Mouse (Mus musculus) lung, embryonic 15.5 days (tissue): ENCODE data around the gene Cep41. TPM values are rescaled to one million over a fixed set of nuclear protein-coding genes. Genes with fewer than 3 reads are reported as not detected.

Source experiments
- ATAC-seq: fragments of 200-750 bp; cut with Nextera tagmentation; 2 replicates; pipeline ENCODE4 v1.8.0; 2017; ENCODE audit warnings: moderate number of reproducible peaks, borderline replicate concordance; ENCODE audit not compliant: low FRiP score, low TSS enrichment; ENCODE audit errors: extremely low read depth
- H3K27ac ChIP-seq: fragments of 300-500 bp; sonication (generic); 2 replicates; pipeline ENCODE4 v1.5.1; 2015; ENCODE audit warnings: moderate library complexity, mild to moderate bottlenecking, inconsistent platforms
- H3K27me3 ChIP-seq: fragments of 300-500 bp; sonication (generic); 2 replicates; pipeline ENCODE4 v1.6.1; 2015; ENCODE audit warnings: inconsistent platforms
- H3K36me3 ChIP-seq: fragments of 300-500 bp; sonication (generic); 2 replicates; pipeline ENCODE4 v1.6.1; 2015; ENCODE audit warnings: inconsistent platforms
- H3K4me1 ChIP-seq: fragments of 300-500 bp; sonication (generic); 2 replicates; pipeline ENCODE4 v1.6.1; 2015; ENCODE audit warnings: inconsistent platforms
- H3K4me2 ChIP-seq: fragments of 300-500 bp; sonication (generic); 2 replicates; pipeline ENCODE4 v1.6.1; 2015; ENCODE audit warnings: inconsistent platforms, mild to moderate bottlenecking, moderate library complexity
- H3K4me3 ChIP-seq: fragments of 300-500 bp; sonication (generic); 2 replicates; pipeline ENCODE4 v1.5.1; 2015; ENCODE audit warnings: mild to moderate bottlenecking, inconsistent platforms
- H3K9ac ChIP-seq: fragments of 300-500 bp; sonication (generic); 2 replicates; pipeline ENCODE4 v1.6.1; 2015; ENCODE audit warnings: inconsistent platforms
- H3K9me3 ChIP-seq: fragments of 300-500 bp; sonication (generic); 2 replicates; pipeline ENCODE4 v1.6.1; 2016; ENCODE audit warnings: inconsistent platforms
- WGBS: fragments of 180-500 bp; shearing (Covaris S2); methylation state at CpG from one replicate; pipeline ENCODE4 v1.1.7; 2015; 5-methylcytosine and 5-hydroxymethylcytosine counted together
- polyA plus RNA-seq: library from polyadenylated mRNA; unstranded; fragments of >200 nt; fragmentation: Nextera tagmentation; extraction: Ambion mirVana; gene quantifications from 2 replicates; pipeline ENCODE4 v1.2.1, GENCODE M21; 2015

Cep41 gene
- polyA plus RNA-seq, 1 experiment from 2014 or later: 12.1 TPM

- no peaks in the 10 kb centered on the region for H3K9me3 ChIP-seq
- ATAC-seq: peak; percentile 23; the same call in 1 of the 2 replicates
- H3K4me2 ChIP-seq: peak overlapping the region; percentile 43
- H3K4me3 ChIP-seq: no peak overlapping the region
- no peaks in the 10 kb centered on the region for H3K27me3 ChIP-seq
- peak overlapping the region; percentile 25; the same call in 1 of the 2 replicates for H3K9ac ChIP-seq
- no peaks in the 10 kb centered on the region for H3K36me3 ChIP-seq
- 0 out of 2 replicates have a peak overlapping the region, but pooled peaks have one; percentile 8 for H3K27ac ChIP-seq
- WGBS: 25% methylated on average over 18 of the region's 18 CpGs
- H3K4me1 ChIP-seq: peaks cover 46% of the 10 kb centered on the region
These were observed 75.5 kb downstream of the Cep41 start for GRCm38 (mm10) chr6:30617959-30618590.

DNA sequence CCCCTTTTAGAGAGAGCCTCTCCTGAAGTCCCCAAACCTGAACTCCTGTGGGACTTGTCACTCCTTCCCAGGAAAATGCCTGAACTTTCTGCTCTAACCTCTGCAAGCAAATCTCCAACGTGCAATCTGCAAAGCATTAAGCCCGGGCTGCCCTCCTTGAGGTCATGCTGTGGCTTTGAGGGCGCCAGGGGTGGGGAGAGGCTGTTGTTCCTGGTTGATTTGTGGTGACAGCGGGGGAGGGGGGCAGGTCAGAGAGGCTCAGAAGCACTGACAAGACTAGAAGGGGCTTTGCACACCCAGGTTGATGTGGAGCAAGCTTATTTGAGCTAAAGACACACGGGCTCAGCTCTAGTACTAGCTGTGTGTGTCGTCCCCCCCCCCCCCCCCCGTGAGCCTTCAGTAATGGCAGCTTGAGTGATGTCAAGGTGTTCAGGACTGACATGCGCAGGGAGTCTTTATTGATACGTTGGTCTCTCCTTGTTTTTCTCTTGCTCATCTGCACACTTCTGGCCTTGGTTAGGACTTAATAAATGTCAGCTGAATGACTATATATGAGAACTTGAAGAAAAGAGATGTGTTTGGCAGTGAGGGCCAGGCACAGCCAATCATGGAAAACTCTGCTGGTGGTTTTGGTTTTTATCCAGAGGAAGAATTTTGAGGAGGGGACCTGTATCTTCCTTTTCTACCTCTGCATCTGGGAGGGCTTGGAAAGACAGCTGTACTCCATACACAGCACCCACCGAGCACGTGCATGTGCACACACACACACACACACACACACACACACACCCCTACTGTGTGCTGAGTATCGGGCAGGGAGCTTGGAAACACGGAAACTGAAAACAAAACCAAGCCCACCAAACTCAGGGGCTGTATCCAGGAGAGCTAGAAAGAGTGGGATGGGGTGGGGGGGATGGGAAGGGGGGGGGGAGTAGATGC is 76.3 kb downstream of the Cep41 start:
- 16% methylated on average over 13 of the region's 13 CpGs for WGBS
- no peaks in the 10 kb centered on the region for H3K27me3 ChIP-seq
- 0 out of 2 replicates have a peak overlapping the region, but pooled peaks have one; percentile 11 for H3K27ac ChIP-seq
- H3K36me3 ChIP-seq: no peaks in the 10 kb centered on the region
- H3K4me1 ChIP-seq: peaks cover 44% of the 10 kb centered on the region
- peak overlapping the region; percentile 43 for H3K4me2 ChIP-seq
- H3K9me3 ChIP-seq: no peaks in the 10 kb centered on the region
- no peak overlapping the region for H3K9ac ChIP-seq
- no peak overlapping the region for H3K4me3 ChIP-seq
- ATAC-seq: 0 out of 2 replicates have a peak, but pooled peaks have one; percentile 10

- Histone ChIP-seq H3K4me1 (peaks cover 41% of the 10 kb centered on the region), H3K27ac (no peak overlapping the region), H3K9me3 (no peaks in the 10 kb centered on the region), H3K4me2 (no peak overlapping the region), H3K36me3 (no peaks in the 10 kb centered on the region), H3K9ac (no peak overlapping the region), H3K27me3 (no peaks in the 10 kb centered on the region), H3K4me3 (no peak overlapping the region)
- no peak for ATAC-seq
- WGBS: 19% methylated on average over 8 of the region's 8 CpGs
These were observed 77.0 kb downstream of the Cep41 start for GRCm38 (mm10) chr6:30616491-30616941.

- Histone ChIP-seq H3K9me3 (no peaks in the 10 kb centered on the region), H3K4me2 (no peak overlapping the region), H3K27ac (no peak overlapping the region), H3K4me3 (no peak overlapping the region), H3K9ac (no peak overlapping the region), H3K4me1 (peaks cover 34% of the 10 kb centered on the region), H3K27me3 (no peaks in the 10 kb centered on the region), H3K36me3 (no peaks in the 10 kb centered on the region)
- 38% methylated on average over 4 of the region's 4 CpGs for WGBS
- no peak for ATAC-seq
These were observed 77.8 kb downstream of the Cep41 start for GRCm38 (mm10) chr6:30615741-30616140.

GRCm38 (mm10) chr6:30614251-30614650 is 79.3 kb downstream of the Cep41 start:
- Histone ChIP-seq H3K4me1 (peaks cover 27% of the 10 kb centered on the region), H3K4me2 (no peak overlapping the region), H3K4me3 (no peak overlapping the region), H3K9me3 (no peaks in the 10 kb centered on the region), H3K36me3 (no peaks in the 10 kb centered on the region), H3K27ac (no peak overlapping the region), H3K27me3 (no peaks in the 10 kb centered on the region), H3K9ac (no peak overlapping the region)
- no peak for ATAC-seq
- WGBS: 82% methylated on average over 6 of the region's 6 CpGs

- H3K4me1 ChIP-seq: peaks cover 2% of the 10 kb centered on the region
- no peak overlapping the region for H3K4me2 ChIP-seq
- no peaks in the 10 kb centered on the region for H3K9me3 ChIP-seq
- no peak overlapping the region for H3K27ac ChIP-seq
- no peak overlapping the region for H3K4me3 ChIP-seq
- no peaks in the 10 kb centered on the region for H3K36me3 ChIP-seq
- H3K27me3 ChIP-seq: no peaks in the 10 kb centered on the region
- 80% methylated on average over 5 of the region's 5 CpGs for WGBS
- no peak for ATAC-seq
- no peak overlapping the region for H3K9ac ChIP-seq
These were observed 82.3 kb downstream of the Cep41 start for GRCm38 (mm10) chr6:30611212-30611611.

GRCm38 (mm10) chr6:30610710-30611109 is 82.8 kb downstream of the Cep41 start, which contains the start of gene Cpa5:
Gene Cpa5 (plus strand): TSS chr6:30611010.
- H3K36me3 ChIP-seq: no peaks in the 10 kb centered on the region
- 96% methylated on average over 7 of the region's 7 CpGs for WGBS
- H3K9ac ChIP-seq: no peak within 1 kb of the TSS
- no peak within 1 kb of the TSS for H3K4me2 ChIP-seq
- ATAC-seq: no peak
- no peaks in the 10 kb centered on the region for H3K4me1 ChIP-seq
- no peak within 1 kb of the TSS for H3K4me3 ChIP-seq
- no peaks in the 10 kb centered on the region for H3K9me3 ChIP-seq
- no peak within 1 kb of the TSS for H3K27ac ChIP-seq
- H3K27me3 ChIP-seq: no peaks in the 10 kb centered on the region

GRCm38 (mm10) chr6:30605672-30606071 is 87.9 kb downstream of the Cep41 start:
- WGBS: 75% methylated on average over 5 of the region's 5 CpGs
- H3K9ac ChIP-seq: no peak overlapping the region
- H3K4me3 ChIP-seq: no peak overlapping the region
- no peaks in the 10 kb centered on the region for H3K4me1 ChIP-seq
- H3K27ac ChIP-seq: no peak overlapping the region
- H3K36me3 ChIP-seq: no peaks in the 10 kb centered on the region
- no peak overlapping the region for H3K4me2 ChIP-seq
- H3K27me3 ChIP-seq: no peaks in the 10 kb centered on the region
- ATAC-seq: no peak
- H3K9me3 ChIP-seq: no peaks in the 10 kb centered on the region

DNA sequence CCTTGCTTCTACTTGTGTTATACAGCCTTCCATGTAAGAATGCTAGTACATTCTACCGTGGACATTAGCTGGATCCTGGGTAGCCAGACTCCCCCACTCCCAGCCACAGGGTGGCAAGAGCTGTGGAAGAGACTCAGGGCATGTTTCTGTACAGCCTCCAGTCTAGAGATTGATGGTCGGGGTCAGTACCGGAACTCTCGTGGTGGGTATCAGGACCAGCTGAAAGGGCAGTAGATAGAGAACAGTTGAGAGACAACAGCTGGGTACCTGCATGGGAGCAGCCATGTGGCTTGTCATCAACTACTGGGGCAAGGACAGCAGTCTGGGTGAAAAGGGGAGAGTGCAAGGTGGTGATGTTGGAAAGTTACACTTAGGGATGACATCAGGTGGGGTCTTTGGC is 88.4 kb downstream of the Cep41 start:
- WGBS: 83% methylated on average over 4 of the region's 4 CpGs
- H3K4me3 ChIP-seq: no peak overlapping the region
- no peaks in the 10 kb centered on the region for H3K27me3 ChIP-seq
- H3K27ac ChIP-seq: no peak overlapping the region
- H3K36me3 ChIP-seq: no peaks in the 10 kb centered on the region
- no peak for ATAC-seq
- no peaks in the 10 kb centered on the region for H3K9me3 ChIP-seq
- H3K4me2 ChIP-seq: no peak overlapping the region
- no peaks in the 10 kb centered on the region for H3K4me1 ChIP-seq
- H3K9ac ChIP-seq: no peak overlapping the region

DNA sequence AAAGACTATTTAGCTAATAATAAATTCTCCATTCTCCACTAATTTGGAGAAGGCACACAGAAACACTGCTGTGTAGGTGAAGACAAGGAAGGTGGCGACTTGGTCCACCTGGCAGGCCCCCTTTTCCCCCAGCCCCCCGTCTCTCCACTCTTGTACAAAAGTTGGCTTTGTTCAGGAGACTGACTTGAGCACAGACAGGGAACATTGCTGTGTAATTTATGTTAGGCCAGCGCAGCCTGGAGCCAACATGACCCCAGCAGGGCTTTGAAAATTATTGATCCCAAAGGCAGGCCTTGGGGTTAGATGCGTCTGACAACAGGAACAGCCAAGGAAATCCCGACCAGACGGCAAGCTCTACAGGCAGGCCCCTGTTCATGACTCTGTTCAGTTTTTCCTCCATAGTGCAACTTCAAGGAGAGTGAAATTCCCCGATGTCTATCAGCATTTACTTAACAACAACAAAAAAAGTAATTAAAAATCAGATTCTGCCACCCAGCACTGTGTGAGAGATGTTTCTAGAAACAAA is 89.1 kb downstream of the Cep41 start:
- Histone ChIP-seq H3K36me3 (no peaks in the 10 kb centered on the region), H3K9ac (no peak overlapping the region), H3K4me2 (no peak overlapping the region), H3K4me1 (no peaks in the 10 kb centered on the region), H3K9me3 (no peaks in the 10 kb centered on the region), H3K27me3 (no peaks in the 10 kb centered on the region), H3K27ac (no peak overlapping the region), H3K4me3 (no peak overlapping the region)
- WGBS: 72% methylated on average over 7 of the region's 7 CpGs
- no peak for ATAC-seq
